Mouse (Mus musculus): ENCODE results near the gene Orc3. TPM values are rescaled to one million over a fixed set of nuclear protein-coding genes. Genes with fewer than 3 reads are reported as not detected.

The Orc3 gene
- total RNA-seq (2021), result 10 to 100 TPM; 48.0 to 49.8 TPM
- long read RNA-seq, transcript Orc3-201 (20 exons, 2,300 nt), result major isoform, 12 of 42 reads
- long read RNA-seq, transcript Orc3-202 (20 exons, 2,266 nt), result major isoform, 12 of 42 reads
- long read RNA-seq, partial matches to known transcripts, result 14 of 42 reads
- long read RNA-seq, other reads (novel, unspliced or antisense), result 4 of 42 reads

GRCm38 (mm10) chr4:34614630-34615094 lies at the start of gene Orc3, which contains the start of gene Rars2:
Gene Orc3, minus strand, starts transcription at chr4:34614944.
Gene Rars2, plus strand, starts transcription at chr4:34614957.
- DNase-seq (ENCODE audit: low spot score in 2 of 2), result peak; percentile 89 to 95

- DNase-seq (ENCODE audit: low spot score in 2 of 2), result no peak
Observed at GRCm38 (mm10) chr4:34661927-34662326, 47.2 kb upstream of the Orc3 start.

- no peak for DNase-seq (ENCODE audit: low spot score in 2 of 2)
Observed at GRCm38 (mm10) chr4:34661514-34661913, 46.8 kb upstream of the Orc3 start.

- DNase-seq (ENCODE audit: low spot score in 2 of 2), result no peak
Observed at GRCm38 (mm10) chr4:34659012-34659411, 44.3 kb upstream of the Orc3 start.

GRCm38 (mm10) chr4:34656101-34656500 lies 41.4 kb upstream of the Orc3 start:
- no peak for DNase-seq (ENCODE audit: low spot score in 2 of 2)

GRCm38 (mm10) chr4:34653179-34653578 lies 38.4 kb upstream of the Orc3 start:
- DNase-seq (ENCODE audit: low spot score in 2 of 2), result no peak

GRCm38 (mm10) chr4:34644779-34645178 lies 30.0 kb upstream of the Orc3 start:
- no peak for DNase-seq (ENCODE audit: low spot score in 2 of 2)

- no peak for DNase-seq (ENCODE audit: low spot score in 2 of 2)
Observed at GRCm38 (mm10) chr4:34640731-34641130, 26.0 kb upstream of the Orc3 start.

GRCm38 (mm10) chr4:34639745-34640364 lies 25.1 kb upstream of the Orc3 start:
- no peak for DNase-seq (ENCODE audit: low spot score in 2 of 2)

GRCm38 (mm10) chr4:34637851-34638250 lies 23.1 kb upstream of the Orc3 start:
- DNase-seq (ENCODE audit: low spot score in 2 of 2), result peak in 1 of 2 experiments; percentile 61

- no peak for DNase-seq (ENCODE audit: low spot score in 2 of 2)
Observed at GRCm38 (mm10) chr4:34637386-34637785, 22.6 kb upstream of the Orc3 start.

- no peak for DNase-seq (ENCODE audit: low spot score in 2 of 2)
Observed at GRCm38 (mm10) chr4:34636036-34636435, 21.3 kb upstream of the Orc3 start.

GRCm38 (mm10) chr4:34634129-34634528 lies 19.4 kb upstream of the Orc3 start:
- DNase-seq (ENCODE audit: low spot score in 2 of 2), result no peak

- no peak for DNase-seq (ENCODE audit: low spot score in 2 of 2)
Observed at GRCm38 (mm10) chr4:34629956-34630355, 15.2 kb upstream of the Orc3 start.

- no peak for DNase-seq (ENCODE audit: low spot score in 2 of 2)
Observed at GRCm38 (mm10) chr4:34626401-34626800, 11.7 kb upstream of the Orc3 start.

GRCm38 (mm10) chr4:34625556-34625955 lies 10.8 kb upstream of the Orc3 start:
- DNase-seq (ENCODE audit: low spot score in 2 of 2), result no peak

- no peak for DNase-seq (ENCODE audit: low spot score in 2 of 2)
Observed at GRCm38 (mm10) chr4:34616146-34616545, 1.4 kb upstream of the Orc3 start.

- no peak for DNase-seq (ENCODE audit: low spot score in 2 of 2)
Observed at GRCm38 (mm10) chr4:34615303-34615702, 559 bp upstream of the Orc3 start.

GRCm38 (mm10) chr4:34613571-34614145 lies 1.1 kb downstream of the Orc3 start:
- DNase-seq (ENCODE audit: low spot score in 2 of 2), result no peak

- no peak for DNase-seq (ENCODE audit: low spot score in 2 of 2)
Observed at GRCm38 (mm10) chr4:34606658-34607057, 8.1 kb downstream of the Orc3 start.

GRCm38 (mm10) chr4:34603123-34603522 lies 11.6 kb downstream of the Orc3 start:
- no peak for DNase-seq (ENCODE audit: low spot score in 2 of 2)

- no peak for DNase-seq (ENCODE audit: low spot score in 2 of 2)
Observed at GRCm38 (mm10) chr4:34584871-34585607, 29.7 kb downstream of the Orc3 start.

Data from layer of hippocampus, adult 18-20 months (tissue).